Comparison of ENCODE assay signal across 15 mouse cellular contexts in genomic region chr17:5261131-5261651, GRCm38 (mm10).
A peak's percentile ranks its signal among the peaks of the same experiment; 100 is the strongest.
DNase-seq lines count a peak whose midpoint lies in the region; ATAC-seq and TF ChIP-seq lines count a peak whose summit lies in the region.
"Had no signal": no experiment of that assay in that cellular context is flagged by ENCODE, and none has a peak within 500 bp of the region (broad histone marks: within the 10 kb centered on the region; RNA-seq: fewer than 3 reads in every experiment).

No protein-coding gene starts in this region.

- intact Hi-C loops in left cerebral cortex, postnatal 10 days (cut with DNase I), result no loop called here

- no peak for TF ChIP-seq POLR2A in cortical plate, adult 2 months (IDR thresholded peaks at IDR 0.05; ENCODE audit: extremely low read depth, insufficient read depth, low read length)

- DNase-seq in forebrain, postnatal 0 days, result no peak
- peak; percentile 40 to 57 for DNase-seq in left cerebral cortex, adult 18-20 months (ENCODE audit: low spot score in 2 of 2)
- no peak for DNase-seq in left cerebral cortex, postnatal 10 days (ENCODE audit: extremely low spot score in 1 of 2, low spot score in 2 of 2)
- DNase-seq in lung, postnatal 36 days, result peak; percentile 76
- no peak for DNase-seq in adrenal gland, adult 2 months
- DNase-seq: cerebellum, adult 9-10 months; gastrocnemius, postnatal 10 days; kidney, postnatal 4 days had no signal

- 67% methylated on average over 8 of the region's 8 CpGs for WGBS in forebrain, embryonic 13.5 days
- WGBS in forebrain, postnatal 0 days, result 63% methylated on average over 8 of the region's 8 CpGs

- H3K4me2 ChIP-seq in forebrain, embryonic 13.5 days, result no peak overlapping the region
- no peak overlapping the region for H3K4me2 ChIP-seq in forebrain, postnatal 0 days (ENCODE audit: low read depth)
- H3K4me2 ChIP-seq: lung, embryonic 15.5 days; neural tube, embryonic 13.5 days had no signal

- no peak for ATAC-seq in forebrain, embryonic 13.5 days
- ATAC-seq in forebrain, postnatal 0 days, result no peak
- no peak for ATAC-seq in erythroid progenitor cell, adult 5-6 weeks (replicated peaks; ENCODE audit: low FRiP score, poor library complexity, severe bottlenecking)
- ATAC-seq: hindbrain, embryonic 16.5 days; midbrain, embryonic 16.5 days had no signal

- no peak overlapping the region for H3K27ac ChIP-seq in forebrain, embryonic 13.5 days
- H3K27ac ChIP-seq in forebrain, postnatal 0 days (ENCODE audit: low read depth, low read length), result no peak overlapping the region
- H3K27ac ChIP-seq in cortical plate, adult 2 months (ENCODE audit: insufficient read depth, low read length), result peak overlapping the region; percentile 87
- H3K27ac ChIP-seq: lung, embryonic 15.5 days had no signal

- TF ChIP-seq CTCF in forebrain, postnatal 0 days (IDR thresholded peaks at IDR 0.05; ENCODE audit: low read depth), result no peak
- no peak for TF ChIP-seq CTCF in cortical plate, adult 2 months (IDR thresholded peaks at IDR 0.05; ENCODE audit: extremely low read depth, insufficient read depth, low read length)

- no peak overlapping the region for H3K4me3 ChIP-seq in forebrain, embryonic 13.5 days
- no peak overlapping the region for H3K4me3 ChIP-seq in forebrain, postnatal 0 days (ENCODE audit: low read depth, low read length)
- H3K4me3 ChIP-seq in cortical plate, adult 2 months (ENCODE audit: insufficient read depth, low read length), result no peak overlapping the region
- H3K4me3 ChIP-seq: lung, embryonic 15.5 days; neural tube, embryonic 13.5 days had no signal

- no peaks in the 10 kb centered on the region for H3K9me3 ChIP-seq in forebrain, embryonic 13.5 days (replicated peaks)
- H3K9me3 ChIP-seq in forebrain, postnatal 0 days (ENCODE audit: low read length), result no peaks in the 10 kb centered on the region
- H3K9me3 ChIP-seq: lung, embryonic 15.5 days; neural tube, embryonic 13.5 days had no signal

- peaks cover 30% of the 10 kb centered on the region for H3K4me1 ChIP-seq in forebrain, embryonic 13.5 days
- no peaks in the 10 kb centered on the region for H3K4me1 ChIP-seq in forebrain, postnatal 0 days (ENCODE audit: insufficient read depth)
- peaks cover 11% of the 10 kb centered on the region for H3K4me1 ChIP-seq in cortical plate, adult 2 months (ENCODE audit: control insufficient read depth, insufficient read depth, low read length)

- H3K9ac ChIP-seq in forebrain, embryonic 13.5 days, result 0 out of 2 replicates have a peak overlapping the region, but pooled peaks have one; percentile 28
- no peak overlapping the region for H3K9ac ChIP-seq in forebrain, postnatal 0 days
- H3K9ac ChIP-seq: lung, embryonic 15.5 days had no signal

- H3K27me3 ChIP-seq in forebrain, embryonic 13.5 days, result no peaks in the 10 kb centered on the region
- no peaks in the 10 kb centered on the region for H3K27me3 ChIP-seq in forebrain, postnatal 0 days (ENCODE audit: insufficient read depth, low read length)
- H3K27me3 ChIP-seq: lung, embryonic 15.5 days; neural tube, embryonic 13.5 days had no signal

- H3K36me3 ChIP-seq in forebrain, embryonic 13.5 days (ENCODE audit: poor library complexity, severe bottlenecking), result peaks cover 14% of the 10 kb centered on the region
- peaks cover 12% of the 10 kb centered on the region for H3K36me3 ChIP-seq in forebrain, postnatal 0 days (ENCODE audit: insufficient read depth)

Comparison
In these comparisons a context has a peak if more than half of its experiments do, and no peak if none do; other contexts are left out.
1. DNase-seq: peak in left cerebral cortex, adult 18-20 months (2 of 2) and lung, postnatal 36 days (single experiment); none in forebrain, postnatal 0 days (single experiment), left cerebral cortex, postnatal 10 days (0 of 2) and adrenal gland, adult 2 months (single experiment).